Mouse (Mus musculus): ENCODE results near the gene Reg4. TPM values are rescaled to one million over a fixed set of nuclear protein-coding genes. Genes with fewer than 3 reads are reported as not detected.

Reg4 gene
- polyA plus RNA-seq, 1 experiment from 2014 or later: not detected

DNA sequence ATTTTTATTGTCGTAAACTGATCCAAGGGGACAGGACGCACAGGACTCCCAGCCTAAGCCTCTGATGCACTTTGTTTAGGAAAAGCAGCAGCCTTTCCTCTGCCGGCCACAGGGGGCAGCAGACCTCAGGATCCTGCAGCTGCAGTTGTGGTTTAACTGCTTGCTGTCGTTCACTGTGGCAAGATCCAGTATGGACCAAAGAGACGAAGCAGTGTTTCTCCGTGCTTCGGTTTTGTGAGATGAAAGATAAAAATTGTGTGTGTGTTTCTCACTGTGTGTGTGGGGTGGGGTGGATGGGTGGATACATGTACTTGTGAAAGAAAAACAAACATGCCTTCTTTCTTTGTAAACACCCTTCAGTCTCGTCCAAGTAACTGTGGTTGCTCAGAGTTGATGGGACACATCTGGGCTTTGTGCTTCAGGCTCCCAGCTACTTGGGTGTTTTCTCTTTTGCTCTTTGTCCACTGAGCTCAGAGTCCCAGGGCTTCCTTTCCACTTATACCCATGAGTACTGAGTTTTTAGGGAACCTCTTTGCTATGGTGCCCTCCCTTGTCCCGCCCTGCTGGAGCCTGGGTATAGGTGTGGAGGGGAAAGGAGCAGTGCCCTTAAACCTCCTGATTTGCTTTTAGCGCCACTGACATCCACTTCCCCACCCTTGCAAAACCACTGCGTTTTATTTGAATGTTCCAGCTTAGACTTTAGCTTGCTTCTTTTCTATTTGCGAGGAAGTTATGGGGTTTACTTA is 59.1 kb downstream of the Reg4 start:
- ATAC-seq (replicated peaks; ENCODE audit: low FRiP score): peak; percentile 69
- H3K36me3 ChIP-seq (ENCODE audit: control insufficient read depth, insufficient read depth, low read length): no peaks in the 10 kb centered on the region
- H3K4me1 ChIP-seq (replicated peaks; ENCODE audit: control insufficient read depth, insufficient read depth, low read length): no peaks in the 10 kb centered on the region
- 48% methylated on average over 12 of the region's 12 CpGs for whole genome bisulfite sequencing
- peak; percentile 69 for DNase-seq (ENCODE audit: low spot score)
- H3K9me3 ChIP-seq (ENCODE audit: control insufficient read depth, low read length): no peaks in the 10 kb centered on the region
- no peak overlapping the region for H3K27ac ChIP-seq (ENCODE audit: low read depth, low read length)
- H3K27me3 ChIP-seq (ENCODE audit: control insufficient read depth, insufficient read depth, low read length): no peaks in the 10 kb centered on the region
- H3K9ac ChIP-seq (ENCODE audit: low read length): no peak overlapping the region
- no peak overlapping the region for H3K4me2 ChIP-seq (ENCODE audit: low read depth, low read length, severe bottlenecking)
- H3K4me3 ChIP-seq (ENCODE audit: low read depth, low read length): no peak overlapping the region

DNA sequence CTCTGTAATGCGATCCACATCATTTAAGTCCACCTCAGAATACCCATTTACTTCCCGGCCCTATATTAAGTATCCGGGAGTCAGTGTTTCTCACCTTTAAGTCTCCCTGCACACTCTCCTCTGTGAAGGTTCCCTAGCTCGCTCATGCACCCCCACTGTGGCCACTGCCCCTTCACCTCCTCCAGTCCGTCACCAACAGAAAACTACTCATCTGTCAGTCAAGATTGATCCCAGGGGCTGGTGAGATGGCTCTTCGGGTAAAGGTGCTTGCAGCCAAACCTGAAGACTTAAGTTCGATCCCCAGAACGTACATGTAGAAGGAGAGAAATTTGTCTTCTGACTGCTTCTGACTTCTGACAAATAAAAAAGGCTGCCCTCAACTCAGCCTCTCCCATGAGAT is 60.5 kb downstream of the Reg4 start:
- Histone ChIP-seq H3K4me1 (replicated peaks; ENCODE audit: control insufficient read depth, insufficient read depth, low read length) (no peaks in the 10 kb centered on the region), H3K4me2 (ENCODE audit: low read depth, low read length, severe bottlenecking) (no peak overlapping the region), H3K4me3 (ENCODE audit: low read depth, low read length) (no peak overlapping the region), H3K36me3 (ENCODE audit: control insufficient read depth, insufficient read depth, low read length) (no peaks in the 10 kb centered on the region), H3K9me3 (ENCODE audit: control insufficient read depth, low read length) (no peaks in the 10 kb centered on the region), H3K27ac (ENCODE audit: low read depth, low read length) (no peak overlapping the region), H3K27me3 (ENCODE audit: control insufficient read depth, insufficient read depth, low read length) (no peaks in the 10 kb centered on the region), H3K9ac (ENCODE audit: low read length) (no peak overlapping the region)
- ATAC-seq (replicated peaks; ENCODE audit: low FRiP score): no peak
- DNase-seq (ENCODE audit: low spot score): no peak
- 95% methylated on average over 8 of the region's 8 CpGs for WGBS

DNA sequence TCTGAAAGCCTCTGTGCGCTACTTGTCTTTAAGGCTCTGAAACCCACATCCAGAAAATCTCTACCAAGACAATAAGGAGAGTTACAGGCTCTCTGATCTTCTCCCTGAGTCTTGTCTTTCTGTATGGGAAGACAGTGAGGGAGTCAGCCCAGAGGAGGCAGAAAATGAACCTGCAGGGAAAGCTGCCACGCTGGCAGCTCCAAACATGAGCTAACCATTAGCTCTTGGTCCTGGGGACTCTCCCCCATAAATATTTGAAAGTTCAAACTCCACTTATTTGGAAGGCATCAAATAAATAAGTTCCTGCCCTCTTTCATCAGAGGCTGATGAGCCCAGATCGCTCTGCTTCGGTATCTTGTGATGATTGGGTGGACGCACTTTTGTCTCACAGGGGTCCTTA is 61.2 kb downstream of the Reg4 start:
- H3K4me3 ChIP-seq (ENCODE audit: low read depth, low read length): no peak overlapping the region
- 93% methylated on average over 5 of the region's 5 CpGs for WGBS
- no peaks in the 10 kb centered on the region for H3K9me3 ChIP-seq (ENCODE audit: control insufficient read depth, low read length)
- ATAC-seq (replicated peaks; ENCODE audit: low FRiP score) (no peak), DNase-seq (ENCODE audit: low spot score) (no peak)
- no peak overlapping the region for H3K27ac ChIP-seq (ENCODE audit: low read depth, low read length)
- no peak overlapping the region for H3K4me2 ChIP-seq (ENCODE audit: low read depth, low read length, severe bottlenecking)
- no peaks in the 10 kb centered on the region for H3K4me1 ChIP-seq (replicated peaks; ENCODE audit: control insufficient read depth, insufficient read depth, low read length)
- H3K9ac ChIP-seq (ENCODE audit: low read length): no peak overlapping the region
- H3K36me3 ChIP-seq (ENCODE audit: control insufficient read depth, insufficient read depth, low read length): no peaks in the 10 kb centered on the region
- H3K27me3 ChIP-seq (ENCODE audit: control insufficient read depth, insufficient read depth, low read length): no peaks in the 10 kb centered on the region

Other genes starting within 250 kb of the Reg4 start
- gene Notch2, start 208.6 kb upstream of the Reg4 start, polyA plus RNA-seq (2014; fragmentation: Nextera tagmentation; extraction: Ambion mirVana): 27.6 TPM in 2 replicates
- not detected in 2 replicates for gene Adam30, start 61.5 kb upstream of the Reg4 start, polyA plus RNA-seq (2014; fragmentation: Nextera tagmentation; extraction: Ambion mirVana)
- 0.63 and 1.2 TPM in 2 replicates for gene Hmgcs2, start 58.3 kb downstream of the Reg4 start, polyA plus RNA-seq (2014; fragmentation: Nextera tagmentation; extraction: Ambion mirVana)
- 332 and 367 TPM in 2 replicates for gene Phgdh, start 117.8 kb downstream of the Reg4 start, polyA plus RNA-seq (2014; fragmentation: Nextera tagmentation; extraction: Ambion mirVana)
- gene Zfp697, start 160.3 kb downstream of the Reg4 start, polyA plus RNA-seq (2014; fragmentation: Nextera tagmentation; extraction: Ambion mirVana): 8.9 and 11.9 TPM in 2 replicates
- not detected in 2 replicates for gene Gm4450, start 235.0 kb downstream of the Reg4 start, polyA plus RNA-seq (2014; fragmentation: Nextera tagmentation; extraction: Ambion mirVana)

Measured in forebrain, embryonic 11.5 days (tissue).